Mouse (Mus musculus) bone marrow macrophage, adult 2 months (primary cell): Measurements from ENCODE around the gene Eci3.

Source experiments
- CTCF ChIP-seq: IDR thresholded peaks from 2 replicates; pipeline ENCODE4 v1.5.1; 2012; ENCODE audit warnings: low read depth, mild to moderate bottlenecking, low read length, moderate library complexity
- POLR2A ChIP-seq: IDR thresholded peaks from 2 replicates; pipeline ENCODE4 v1.6.1; 2012; ENCODE audit warnings: mild to moderate bottlenecking, low read depth, low read length, borderline replicate concordance

- TF ChIP-seq CTCF (no peak), POLR2A (no peak)
These were observed 29.5 kb upstream of the Eci3 start for GRCm38 (mm10) chr13:34993085-34993484.
